Mouse (Mus musculus) hindbrain, postnatal 0 days (tissue): ENCODE measurements around the gene Sf3b2. TPM values are rescaled to one million over a fixed set of nuclear protein-coding genes. Genes with fewer than 3 reads are reported as not detected.

Experiments
- ATAC-seq: fragments of 200-750 bp; cut with Nextera tagmentation; 2 replicates; pipeline ENCODE4 v1.8.0; 2017; ENCODE audit warnings: mild to moderate bottlenecking, moderate TSS enrichment, moderate library complexity
- DNase-seq: peaks from one replicate; pipeline ENCODE4 v3.0.0-alpha.2; 2015; ENCODE audit warnings: low spot score
- H3K27ac ChIP-seq: fragments of 300-500 bp; sonication (generic); 2 replicates; pipeline ENCODE4 v1.5.1; 2014; ENCODE audit warnings: mild to moderate bottlenecking
- H3K27me3 ChIP-seq: fragments of 300-500 bp; sonication (generic); 2 replicates; pipeline ENCODE4 v1.6.1; 2014; ENCODE audit warnings: low read length, mixed read lengths; ENCODE audit not compliant: insufficient read depth
- H3K36me3 ChIP-seq: fragments of 300-500 bp; sonication (generic); 2 replicates; pipeline ENCODE4 v1.6.1; 2014; ENCODE audit warnings: low read length, mixed read lengths; ENCODE audit not compliant: insufficient read depth
- H3K4me1 ChIP-seq: fragments of 300-500 bp; sonication (generic); 2 replicates; pipeline ENCODE4 v1.6.1; 2014; ENCODE audit warnings: antibody characterized with exemption, low read length, mixed read lengths; ENCODE audit not compliant: insufficient read depth
- H3K4me2 ChIP-seq: fragments of 300-500 bp; sonication (generic); 2 replicates; pipeline ENCODE4 v1.6.1; 2014; ENCODE audit warnings: low read depth, mild to moderate bottlenecking, low read length, moderate library complexity, mixed read lengths
- H3K4me3 ChIP-seq: fragments of 300-500 bp; sonication (generic); 2 replicates; pipeline ENCODE4 v1.5.1; 2014; ENCODE audit warnings: low read length
- H3K9ac ChIP-seq: fragments of 300-500 bp; sonication (generic); replicated peaks from 2 replicates; pipeline ENCODE4 v1.6.1; 2014; ENCODE audit warnings: mild to moderate bottlenecking, low read length, moderate library complexity, mixed read lengths
- H3K9me3 ChIP-seq: fragments of 300-500 bp; sonication (generic); 2 replicates; pipeline ENCODE4 v1.6.1; 2016; ENCODE audit warnings: low read length, mixed read lengths
- CTCF ChIP-seq: IDR thresholded peaks from 2 replicates; pipeline ENCODE4 v1.5.1; 2016; ENCODE audit warnings: antibody characterized with exemption, control low read depth, low read depth
- WGBS: fragments of 180-500 bp; shearing (Covaris S2); extraction: QIAGEN DNeasy Blood & Tissue Kit; methylation state at CpG from one replicate; pipeline ENCODE4 v1.1.7; 2014; 5-methylcytosine and 5-hydroxymethylcytosine counted together
- polyA plus RNA-seq: library from polyadenylated mRNA; unstranded; fragments of >200 nt; fragmentation: Nextera tagmentation; extraction: Ambion mirVana; gene quantifications from 2 replicates; pipeline ENCODE4 v1.2.1, GENCODE M21; 2015
- total RNA-seq: library from RNA; depleted of rRNA; stranded (reverse); fragments of >200 nt; gene quantifications from 2 replicates; pipeline ENCODE4 v1.2.3, GENCODE M21; 2014; rRNA removed

Gene Sf3b2
- total and polyA plus RNA-seq, 2 experiments from 2014 or later: 266 to 322 TPM

DNA sequence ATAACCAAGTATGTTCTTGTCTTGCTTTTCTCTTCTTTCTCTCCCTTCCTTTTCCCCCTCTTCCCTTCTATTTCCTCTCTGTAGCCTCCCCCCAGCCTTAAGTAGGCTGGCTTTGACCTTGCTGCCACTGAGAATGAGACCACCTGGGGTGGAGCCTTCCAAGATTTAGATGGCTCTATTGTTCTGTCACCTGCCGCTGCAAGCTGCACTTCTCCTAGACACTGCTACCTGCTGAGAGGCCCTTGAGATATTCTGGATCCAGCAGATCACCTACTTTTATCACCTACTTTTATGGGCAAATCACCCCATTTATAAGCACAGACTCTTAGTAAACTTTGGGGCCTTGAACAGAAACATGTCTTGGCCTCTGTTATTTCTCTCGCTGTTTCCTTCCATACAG, 70.6 kb downstream of the Sf3b2 start:
- no peaks in the 10 kb centered on the region for H3K4me1 ChIP-seq
- no peak overlapping the region for H3K27ac ChIP-seq
- no peaks in the 10 kb centered on the region for H3K9me3 ChIP-seq
- H3K27me3 ChIP-seq: no peaks in the 10 kb centered on the region
- WGBS: 45% methylated on average over 2 of the region's 2 CpGs
- no peak for DNase-seq
- H3K36me3 ChIP-seq: no peaks in the 10 kb centered on the region
- TF ChIP-seq CTCF: no peak
- no peak overlapping the region for H3K4me2 ChIP-seq
- ATAC-seq: no peak
- H3K9ac ChIP-seq: no peak overlapping the region
- H3K4me3 ChIP-seq: no peak overlapping the region

GRCm38 (mm10) chr19:5224077-5224476, 71.2 kb downstream of the Sf3b2 start:
- no peaks in the 10 kb centered on the region for H3K36me3 ChIP-seq

More at GRCm38 (mm10) chr19:5224077-5224476, 71.2 kb downstream of the Sf3b2 start:
- Histone ChIP-seq H3K4me2 (no peak overlapping the region), H3K4me3 (no peak overlapping the region), H3K9ac (no peak overlapping the region), H3K27me3 (no peaks in the 10 kb centered on the region), H3K4me1 (no peaks in the 10 kb centered on the region), H3K9me3 (no peaks in the 10 kb centered on the region), H3K27ac (no peak overlapping the region)
- DNase-seq: no peak
- ATAC-seq: no peak
- no peak for TF ChIP-seq CTCF
- 89% methylated on average over 4 of the region's 4 CpGs for WGBS

Other genes with a start within 250 kb of the Sf3b2 start
- gene Rin1, start 245.0 kb downstream of the Sf3b2 start, total RNA-seq: 0.93 and 2.0 TPM in 2 replicates
- gene Rin1, start 245.0 kb downstream of the Sf3b2 start, polyA plus RNA-seq: 0.72 and 0.86 TPM in 2 replicates
- gene Cd248, start 227.4 kb downstream of the Sf3b2 start, total RNA-seq: 15.4 and 16.4 TPM in 2 replicates
- 10.7 and 12.5 TPM in 2 replicates for gene Cd248, start 227.4 kb downstream of the Sf3b2 start, polyA plus RNA-seq
- 68.9 and 76.6 TPM in 2 replicates for gene Tmem151a, start 209.9 kb downstream of the Sf3b2 start, total RNA-seq
- gene Tmem151a, start 209.9 kb downstream of the Sf3b2 start, polyA plus RNA-seq: 61.0 and 71.5 TPM in 2 replicates
- 59.7 and 69.0 TPM in 2 replicates for gene Yif1a, start 206.9 kb downstream of the Sf3b2 start, total RNA-seq
- gene Yif1a, start 206.9 kb downstream of the Sf3b2 start, polyA plus RNA-seq: 66.6 and 68.0 TPM in 2 replicates
- gene Cnih2, start 196.9 kb downstream of the Sf3b2 start, total RNA-seq: 549 and 573 TPM in 2 replicates
- 358 and 397 TPM in 2 replicates for gene Cnih2, start 196.9 kb downstream of the Sf3b2 start, polyA plus RNA-seq
- 272 and 291 TPM in 2 replicates for gene Rab1b, start 188.4 kb downstream of the Sf3b2 start, total RNA-seq
- 229 and 230 TPM in 2 replicates for gene Rab1b, start 188.4 kb downstream of the Sf3b2 start, polyA plus RNA-seq
- gene Klc2, start 176.9 kb downstream of the Sf3b2 start, total RNA-seq: 191 and 227 TPM in 2 replicates
- 75.6 and 76.6 TPM in 2 replicates for gene Klc2, start 176.9 kb downstream of the Sf3b2 start, polyA plus RNA-seq
- gene Pacs1, start 22.3 kb downstream of the Sf3b2 start, total RNA-seq: 60.3 and 63.6 TPM in 2 replicates
- 33.1 and 41.0 TPM in 2 replicates for gene Pacs1, start 22.3 kb downstream of the Sf3b2 start, polyA plus RNA-seq
- 25.0 and 27.3 TPM in 2 replicates for gene Gal3st3, start 2.9 kb upstream of the Sf3b2 start, total RNA-seq
- gene Gal3st3, start 2.9 kb upstream of the Sf3b2 start, polyA plus RNA-seq: 26.9 and 31.9 TPM in 2 replicates
- gene Catsper1, start 40.3 kb upstream of the Sf3b2 start, total RNA-seq: not detected in 2 replicates
- not detected in 2 replicates for gene Catsper1, start 40.3 kb upstream of the Sf3b2 start, polyA plus RNA-seq
- 0.50 and 9.8 TPM in 2 replicates for gene Cst6, start 54.1 kb upstream of the Sf3b2 start, total RNA-seq
- 14.9 and 16.1 TPM in 2 replicates for gene Cst6, start 54.1 kb upstream of the Sf3b2 start, polyA plus RNA-seq
- 21.2 and 25.2 TPM in 2 replicates for gene Eif1ad, start 71.3 kb upstream of the Sf3b2 start, total RNA-seq
- gene Eif1ad, start 71.3 kb upstream of the Sf3b2 start, polyA plus RNA-seq: 46.7 and 49.2 TPM in 2 replicates
- 78.3 and 95.8 TPM in 2 replicates for gene Banf1, start 71.7 kb upstream of the Sf3b2 start, total RNA-seq
- gene Banf1, start 71.7 kb upstream of the Sf3b2 start, polyA plus RNA-seq: 316 and 319 TPM in 2 replicates
- gene Sart1, start 93.2 kb upstream of the Sf3b2 start, total RNA-seq: 23.2 and 30.5 TPM in 2 replicates
- 45.0 and 47.4 TPM in 2 replicates for gene Sart1, start 93.2 kb upstream of the Sf3b2 start, polyA plus RNA-seq
- gene Tsga10ip, start 107.1 kb upstream of the Sf3b2 start, total RNA-seq: not detected in 2 replicates
- not detected in 2 replicates for gene Tsga10ip, start 107.1 kb upstream of the Sf3b2 start, polyA plus RNA-seq
- gene Drap1, start 129.5 kb upstream of the Sf3b2 start, total RNA-seq: 111 and 123 TPM in 2 replicates
- 331 and 338 TPM in 2 replicates for gene Drap1, start 129.5 kb upstream of the Sf3b2 start, polyA plus RNA-seq
- 85.1 and 100 TPM in 2 replicates for gene AI837181, start 129.7 kb upstream of the Sf3b2 start, total RNA-seq
- 81.8 and 82.8 TPM in 2 replicates for gene AI837181, start 129.7 kb upstream of the Sf3b2 start, polyA plus RNA-seq
- gene Fosl1, start 152.1 kb upstream of the Sf3b2 start, total RNA-seq: not detected in 2 replicates
- not detected in 2 replicates for gene Fosl1, start 152.1 kb upstream of the Sf3b2 start, polyA plus RNA-seq
- gene Ccdc85b, start 162.4 kb upstream of the Sf3b2 start, total RNA-seq: 17.4 and 18.5 TPM in 2 replicates
- 16.0 and 16.1 TPM in 2 replicates for gene Ccdc85b, start 162.4 kb upstream of the Sf3b2 start, polyA plus RNA-seq
- 76.1 and 103 TPM in 2 replicates for gene Fibp, start 165.2 kb upstream of the Sf3b2 start, total RNA-seq
- 172 and 179 TPM in 2 replicates for gene Fibp, start 165.2 kb upstream of the Sf3b2 start, polyA plus RNA-seq
- 1.2 and 4.5 TPM in 2 replicates for gene Ctsw, start 173.1 kb upstream of the Sf3b2 start, total RNA-seq
- 1.6 and 2.0 TPM in 2 replicates for gene Ctsw, start 173.1 kb upstream of the Sf3b2 start, polyA plus RNA-seq
- gene Efemp2, start 178.5 kb upstream of the Sf3b2 start, total RNA-seq: 46.3 and 49.3 TPM in 2 replicates
- 36.5 and 41.7 TPM in 2 replicates for gene Efemp2, start 178.5 kb upstream of the Sf3b2 start, polyA plus RNA-seq
- 56.8 and 58.8 TPM in 2 replicates for gene Mus81, start 192.9 kb upstream of the Sf3b2 start, total RNA-seq
- gene Mus81, start 192.9 kb upstream of the Sf3b2 start, polyA plus RNA-seq: 27.4 and 27.7 TPM in 2 replicates
- gene Cfl1, start 195.0 kb upstream of the Sf3b2 start, total RNA-seq: 1,468 and 1,477 TPM in 2 replicates
- 3,076 and 3,214 TPM in 2 replicates for gene Cfl1, start 195.0 kb upstream of the Sf3b2 start, polyA plus RNA-seq
- 3.8 and 4.8 TPM in 2 replicates for gene 1700020D05Rik, start 208.3 kb upstream of the Sf3b2 start, total RNA-seq
- not detected in 2 replicates for gene 1700020D05Rik, start 208.3 kb upstream of the Sf3b2 start, polyA plus RNA-seq
- 78.0 and 79.0 TPM in 2 replicates for gene Snx32, start 215.1 kb upstream of the Sf3b2 start, total RNA-seq
- gene Snx32, start 215.1 kb upstream of the Sf3b2 start, polyA plus RNA-seq: 75.0 and 79.6 TPM in 2 replicates